Mouse (Mus musculus): ENCODE measurements at regions not wholly inside any gene's neighbourhood (a gene's known extent, or its start where the extent isn't known, plus 50 kb on each side); places are given as distances from the start of the nearest gene placed in this dataset.

DNA sequence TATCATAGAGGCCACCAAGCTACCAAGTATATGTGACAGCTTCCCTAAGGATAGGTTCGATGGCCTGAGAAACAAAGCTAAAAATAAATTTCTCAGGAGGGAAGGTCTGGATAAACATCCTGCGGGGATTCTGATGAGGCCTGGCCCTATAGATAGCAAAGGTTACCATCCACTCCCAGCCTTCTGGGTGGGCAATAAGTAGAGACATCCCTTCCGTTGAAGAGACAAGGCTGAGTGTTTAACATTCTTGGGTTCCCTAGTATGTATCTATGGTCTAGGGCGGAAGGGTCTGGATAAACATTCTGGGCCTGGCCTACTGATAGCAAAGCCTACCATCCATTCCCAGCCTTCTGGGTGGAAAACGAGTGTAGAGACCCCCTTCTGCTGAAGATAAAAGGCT lies 180.5 kb upstream of the Dlk1 start:
- DNase-seq: no peak

DNA sequence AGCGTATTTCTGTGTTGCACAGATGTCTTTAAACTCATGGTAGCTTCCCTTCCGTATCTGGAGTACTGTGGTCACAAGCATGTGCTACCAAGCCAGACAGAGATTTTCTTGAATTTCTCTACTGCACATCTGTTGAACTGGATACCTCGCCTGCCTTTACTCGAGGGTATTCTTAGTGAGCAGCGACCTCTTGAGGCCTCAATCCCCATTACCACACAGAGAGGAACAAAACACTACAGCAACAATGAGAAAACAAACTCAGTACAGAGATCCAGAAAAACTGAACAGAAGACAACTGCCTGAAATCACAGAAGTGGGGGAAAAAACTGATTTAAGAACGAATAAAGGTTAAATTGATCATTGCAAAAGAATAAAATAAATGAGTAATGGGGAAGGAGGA lies 137.8 kb upstream of the Dlk1 start:
- DNase-seq: no peak

DNA sequence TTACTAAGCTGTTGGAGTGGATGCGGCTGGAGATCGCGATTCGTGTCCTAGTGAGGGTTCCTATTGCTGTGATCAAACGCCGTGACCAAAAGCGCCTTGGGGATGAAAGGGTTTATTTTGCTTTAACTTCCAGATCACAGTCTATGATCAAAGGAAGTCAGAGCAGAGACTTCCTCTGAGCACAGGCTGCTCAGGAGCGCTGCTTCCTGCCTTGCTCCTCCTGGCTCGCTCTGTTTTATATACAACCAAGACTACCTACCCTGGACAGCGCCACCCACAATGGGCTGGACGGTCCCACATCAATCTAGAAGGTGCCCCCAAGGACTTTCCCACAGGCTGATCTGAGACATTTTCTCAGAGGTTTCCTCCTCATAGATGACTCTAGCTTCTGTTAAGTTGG lies 126.6 kb upstream of the Dlk1 start:
- DNase-seq: no peak

DNA sequence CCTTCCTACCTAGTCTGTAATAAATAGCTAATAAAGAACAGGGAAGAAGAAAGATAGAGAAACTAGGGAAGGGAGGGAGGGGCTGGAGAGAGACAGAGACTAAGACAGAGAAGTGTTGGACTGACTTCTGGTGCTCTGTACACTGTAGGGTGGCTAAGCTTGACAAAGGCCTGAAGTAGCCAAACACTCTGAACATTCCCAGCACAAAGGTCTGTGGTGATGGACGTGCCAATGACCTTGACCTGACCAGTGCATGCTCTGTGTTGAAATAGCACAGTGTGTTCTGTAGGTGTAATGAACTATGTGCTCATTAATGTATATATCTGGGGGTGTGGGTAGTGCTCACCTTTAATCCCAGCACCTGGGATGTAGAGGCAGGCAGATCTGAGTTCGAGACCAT lies 81.3 kb upstream of the Dlk1 start:
- DNase-seq: no peak

DNA sequence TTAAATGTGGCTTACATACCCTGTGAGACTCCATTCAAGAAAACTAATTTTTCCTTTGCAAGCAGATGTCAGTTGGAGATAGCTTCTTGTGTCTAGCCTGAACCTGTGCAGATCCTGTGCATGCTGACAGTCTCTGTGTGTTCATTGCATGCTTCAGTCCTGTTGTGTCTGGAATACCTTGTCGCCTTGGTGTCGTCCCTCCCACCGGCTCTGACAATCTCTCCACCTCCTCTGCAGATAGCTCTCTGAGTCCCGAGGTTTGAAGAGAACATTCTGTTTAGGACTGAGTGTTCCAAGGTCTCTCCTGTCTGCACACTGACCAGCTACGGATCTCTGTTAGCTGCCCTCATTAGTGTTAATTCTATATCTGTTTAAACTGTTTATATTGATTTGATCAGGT lies 66.8 kb upstream of the Dlk1 start:
- no peak for DNase-seq

DNA sequence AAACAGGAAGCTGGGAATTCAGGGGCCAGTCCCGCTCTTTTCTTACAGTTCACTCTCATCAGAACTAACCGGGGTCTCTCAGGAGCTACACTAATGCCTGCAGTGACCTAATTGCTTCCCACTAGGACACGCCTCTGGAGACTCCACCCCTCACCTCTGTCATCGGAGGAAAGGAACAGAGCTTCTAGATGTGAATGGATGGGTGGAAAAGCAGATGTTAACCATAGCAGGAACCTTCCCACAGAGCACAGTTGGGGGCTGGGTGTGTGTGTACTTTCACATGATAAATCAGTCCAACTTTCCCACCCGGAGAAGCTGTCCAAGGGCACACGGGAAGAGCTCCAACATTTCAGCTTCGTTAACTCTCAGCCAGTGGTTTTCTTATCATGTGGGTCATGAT lies 63.8 kb upstream of the Dlk1 start:
- DNase-seq: no peak

DNA sequence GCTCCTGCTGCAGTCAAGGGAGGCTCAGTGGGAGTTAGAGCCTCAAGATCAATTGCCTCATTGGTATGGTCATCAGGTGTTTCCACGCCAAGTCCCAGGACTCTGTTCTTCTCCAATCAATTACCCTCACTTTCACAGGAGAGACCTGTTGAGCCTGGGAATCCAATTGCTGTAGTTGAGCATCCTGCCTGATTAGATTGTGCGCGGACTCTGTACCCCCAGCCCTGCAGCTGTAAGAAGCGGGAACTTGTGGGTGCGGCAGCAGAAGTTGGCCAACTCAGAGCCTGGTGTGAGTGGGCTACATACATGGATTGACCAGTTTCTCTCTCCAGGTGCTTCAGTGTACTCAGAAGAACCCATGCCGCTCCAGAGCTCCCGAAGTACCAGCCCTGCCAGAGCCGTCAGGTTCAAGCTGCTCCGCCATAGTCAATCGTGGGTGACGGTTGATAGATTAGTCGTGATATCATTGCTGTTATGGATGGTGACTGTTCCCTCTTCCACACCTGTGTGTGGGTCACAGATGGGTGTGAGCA lies 62.2 kb upstream of the Dlk1 start:
- DNase-seq: no peak

DNA sequence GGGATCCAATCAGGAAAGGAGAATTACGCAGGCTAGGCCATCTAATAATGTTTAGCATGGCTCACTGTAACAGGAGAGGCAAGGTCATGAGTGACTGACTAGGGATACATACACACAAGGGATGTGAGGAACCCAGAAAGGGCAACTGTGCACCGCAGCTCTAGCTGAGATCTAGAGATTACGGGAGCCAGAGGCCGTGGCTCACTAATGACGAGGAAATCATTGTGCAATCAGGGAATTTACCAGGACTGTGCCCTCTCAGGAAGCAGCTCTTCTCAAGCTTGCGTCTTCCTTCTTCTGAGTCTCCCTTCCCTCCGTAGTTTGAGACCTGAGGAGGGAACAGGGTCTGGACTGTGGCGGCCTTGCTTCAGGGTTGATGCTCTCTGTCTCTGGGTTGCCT lies 61.6 kb upstream of the Dlk1 start:
- no peak for DNase-seq

DNA sequence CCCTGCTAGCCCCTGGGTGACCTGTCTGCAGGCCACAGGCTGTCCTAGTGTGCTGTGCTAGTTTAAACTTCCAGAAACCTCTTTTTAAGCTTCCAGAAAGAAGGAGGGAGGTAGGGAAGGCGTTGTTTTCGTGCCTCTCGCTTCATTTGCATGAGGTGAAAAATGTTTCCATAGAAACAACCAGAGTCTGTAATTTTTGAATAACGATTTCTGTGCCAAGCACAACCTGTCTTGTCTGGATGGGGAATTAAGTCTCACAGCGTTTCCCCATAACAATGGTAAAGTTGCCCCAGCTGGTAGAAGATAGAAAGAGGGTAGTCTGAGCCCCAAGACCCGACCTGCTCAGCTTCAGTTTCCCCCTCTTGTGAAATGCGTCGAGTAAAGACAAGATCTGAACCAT lies 59.3 kb upstream of the Dlk1 start:
- no peak for DNase-seq

DNA sequence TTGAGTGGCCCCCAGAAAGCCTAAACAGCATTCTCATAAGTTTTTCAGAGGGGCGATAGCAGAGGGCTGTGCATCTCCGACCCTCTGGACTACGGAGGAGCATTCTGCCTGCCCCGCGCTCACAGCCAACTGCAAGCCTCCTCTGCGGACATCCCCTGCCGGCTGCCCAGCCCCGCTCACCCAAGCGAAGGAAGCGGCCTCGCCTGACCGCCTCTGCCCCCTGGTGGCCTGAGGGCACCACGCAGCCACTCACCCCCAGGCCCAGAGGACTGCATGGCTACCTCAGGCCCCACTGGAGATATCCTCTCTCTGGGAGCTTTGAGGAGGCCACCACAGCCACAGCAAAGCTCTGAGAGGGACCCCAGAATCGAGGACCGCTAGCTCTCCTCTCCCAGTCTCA lies 58.8 kb upstream of the Dlk1 start:
- peak; percentile 77 for DNase-seq

DNA sequence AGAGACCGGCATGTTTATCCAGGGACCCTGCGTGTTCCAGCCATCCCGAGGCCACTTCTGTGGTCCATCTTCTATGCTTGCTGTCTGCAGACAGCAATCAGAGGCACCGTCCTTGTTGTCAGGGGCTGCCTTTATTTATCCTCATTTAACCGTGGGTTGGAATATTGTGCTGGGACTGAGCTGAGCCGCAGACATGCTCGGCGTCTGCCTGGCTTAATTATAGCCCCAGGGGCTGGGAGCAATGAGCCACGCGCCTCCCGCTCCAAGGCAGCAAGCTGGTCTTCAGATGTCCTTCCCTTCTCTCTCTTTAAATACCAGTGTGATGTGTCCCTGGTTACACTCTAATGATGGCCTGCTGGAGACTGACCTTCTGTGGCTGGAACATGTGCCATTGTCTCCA lies 58.2 kb upstream of the Dlk1 start:
- DNase-seq: no peak

DNA sequence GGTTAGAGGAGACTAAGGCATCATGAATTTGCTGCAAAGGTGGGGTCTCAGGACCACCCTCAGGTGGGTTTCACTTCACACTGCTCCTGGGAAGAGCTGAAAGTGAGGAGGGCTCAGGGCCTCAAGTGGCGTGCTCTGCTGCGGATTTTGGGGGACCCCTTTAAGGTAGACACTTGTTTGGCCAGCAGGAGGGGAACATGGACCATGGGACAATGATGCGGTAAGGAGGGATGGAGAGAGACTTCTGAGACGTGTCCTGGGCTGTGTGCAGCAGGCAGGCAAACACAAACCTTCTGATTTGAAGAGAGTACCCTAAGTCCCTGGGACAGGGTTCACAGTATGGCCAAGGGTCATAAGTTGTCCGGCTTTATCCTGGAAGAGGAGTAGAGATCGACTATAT lies 56.0 kb upstream of the Dlk1 start:
- no peak for DNase-seq

DNA sequence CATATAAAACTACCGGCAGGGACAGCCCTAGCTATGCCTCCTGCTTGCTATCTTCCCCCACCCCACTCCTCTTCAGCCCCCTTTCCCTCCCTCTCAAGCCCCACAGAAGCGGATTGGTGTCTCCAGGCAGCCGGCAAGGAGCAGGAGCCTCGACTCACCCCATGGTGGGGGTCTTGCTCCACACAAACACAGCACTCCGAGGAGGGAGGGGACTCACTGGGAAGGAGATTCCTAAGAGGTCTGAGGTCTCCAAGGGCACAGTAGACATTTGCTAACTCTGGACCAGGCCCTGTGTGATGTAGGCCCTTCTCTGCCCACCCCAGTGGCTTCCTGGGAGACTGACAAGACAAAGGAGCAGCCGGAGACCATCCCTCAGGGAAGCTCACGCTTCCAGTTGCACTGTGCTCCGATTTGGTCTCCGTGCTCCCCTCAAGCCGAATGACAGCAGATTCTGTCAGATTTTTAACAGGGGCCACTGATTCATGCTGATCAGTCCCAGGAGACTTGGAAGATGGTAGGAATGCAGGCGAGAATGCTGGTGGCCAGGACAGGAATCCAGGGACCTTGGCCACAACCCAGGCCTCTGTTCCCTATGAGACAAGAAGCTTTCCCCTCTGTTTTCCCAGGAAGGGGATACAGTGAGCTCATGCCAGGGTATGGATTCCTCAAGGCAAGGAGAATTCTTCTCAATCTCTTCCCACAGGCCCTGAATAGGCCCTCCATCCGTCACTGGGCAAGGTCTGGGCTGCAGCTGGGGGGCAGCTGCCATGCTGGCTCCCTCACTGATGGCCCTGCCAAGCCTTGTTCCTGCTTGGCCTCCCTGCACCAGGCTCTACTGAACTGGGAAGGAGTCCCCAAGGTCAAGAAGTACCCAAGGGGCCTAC lies 55.2 kb upstream of the Dlk1 start:
- DNase-seq: no peak

DNA sequence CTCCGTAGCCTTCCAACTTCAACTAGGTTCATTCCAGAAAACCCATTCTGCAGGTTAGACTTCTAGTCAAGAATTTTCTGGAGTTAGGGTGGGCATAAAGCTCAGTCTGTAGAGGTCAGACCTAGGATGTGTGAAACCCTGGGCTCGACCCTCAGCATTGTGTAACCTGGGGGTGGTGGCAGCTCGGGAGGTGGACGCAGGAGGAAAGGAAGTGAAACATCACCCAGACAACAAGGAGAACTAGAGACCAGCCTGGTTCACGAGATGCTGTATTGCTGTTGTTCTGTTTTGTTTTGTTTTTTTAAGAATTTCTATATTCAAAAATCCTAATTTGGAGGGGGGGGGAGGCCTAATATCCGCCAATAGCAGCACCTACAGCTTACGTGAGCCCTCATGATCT lies 54.1 kb upstream of the Dlk1 start:
- DNase-seq: no peak

DNA sequence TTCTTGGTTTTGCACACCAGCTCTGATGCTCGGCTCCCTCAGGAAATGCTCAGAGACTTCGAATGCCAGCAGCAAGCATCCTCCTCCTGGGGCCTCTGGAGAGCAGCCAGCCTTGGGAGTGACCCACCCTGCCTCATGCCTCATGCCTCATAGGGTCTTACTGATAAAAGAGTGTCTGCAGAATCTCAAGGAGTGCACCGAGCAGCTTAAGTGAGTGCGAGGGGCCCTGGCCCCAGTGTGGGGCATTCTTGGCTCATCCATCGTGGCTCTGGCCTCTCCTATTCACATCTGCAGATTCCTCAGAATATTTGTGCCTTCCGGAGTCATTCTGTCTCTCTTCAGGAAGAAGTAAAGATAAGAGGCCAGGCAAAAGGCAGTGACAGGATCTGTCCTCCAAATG lies 53.7 kb upstream of the Dlk1 start:
- DNase-seq: no peak

DNA sequence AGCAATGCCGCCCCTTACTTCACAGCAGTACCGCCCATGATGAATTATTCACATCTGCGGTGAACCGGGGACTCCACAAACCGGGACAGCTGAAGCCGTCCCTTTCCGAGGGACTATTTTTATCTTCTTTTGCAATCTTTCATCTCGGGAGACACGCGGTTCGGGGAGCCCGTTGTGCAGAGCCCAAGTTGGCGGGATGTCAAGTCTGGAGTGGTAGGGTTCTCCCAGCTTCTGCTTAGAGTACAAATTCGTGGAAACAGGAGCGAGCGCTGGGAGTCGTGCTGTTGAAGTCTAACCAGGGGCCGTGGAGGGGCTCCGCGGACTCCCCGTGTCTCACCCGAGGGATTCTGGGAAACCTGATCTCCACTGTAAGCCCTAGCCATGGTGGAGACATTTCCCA lies 53.0 kb upstream of the Dlk1 start:
- peak; percentile 80 for DNase-seq

DNA sequence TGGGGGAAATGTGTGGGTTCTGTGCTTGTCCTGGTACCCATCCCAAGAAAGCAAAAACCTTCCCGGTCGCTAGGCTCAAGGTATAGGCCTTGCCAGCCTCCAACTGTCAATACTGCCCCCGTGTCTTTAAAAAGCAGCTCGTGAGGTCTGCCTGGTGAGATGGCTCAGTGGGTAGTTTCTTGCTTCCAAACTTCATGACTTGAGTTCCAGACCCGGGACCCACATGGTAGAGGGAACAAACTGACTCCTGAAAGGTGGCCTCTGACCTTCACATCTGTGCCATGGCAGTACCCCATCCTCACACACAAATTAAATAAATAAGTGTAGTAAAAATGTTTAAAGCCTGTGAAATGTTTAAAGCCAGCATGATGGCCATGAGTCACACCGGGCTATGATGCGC lies 52.6 kb upstream of the Dlk1 start:
- DNase-seq: no peak

DNA sequence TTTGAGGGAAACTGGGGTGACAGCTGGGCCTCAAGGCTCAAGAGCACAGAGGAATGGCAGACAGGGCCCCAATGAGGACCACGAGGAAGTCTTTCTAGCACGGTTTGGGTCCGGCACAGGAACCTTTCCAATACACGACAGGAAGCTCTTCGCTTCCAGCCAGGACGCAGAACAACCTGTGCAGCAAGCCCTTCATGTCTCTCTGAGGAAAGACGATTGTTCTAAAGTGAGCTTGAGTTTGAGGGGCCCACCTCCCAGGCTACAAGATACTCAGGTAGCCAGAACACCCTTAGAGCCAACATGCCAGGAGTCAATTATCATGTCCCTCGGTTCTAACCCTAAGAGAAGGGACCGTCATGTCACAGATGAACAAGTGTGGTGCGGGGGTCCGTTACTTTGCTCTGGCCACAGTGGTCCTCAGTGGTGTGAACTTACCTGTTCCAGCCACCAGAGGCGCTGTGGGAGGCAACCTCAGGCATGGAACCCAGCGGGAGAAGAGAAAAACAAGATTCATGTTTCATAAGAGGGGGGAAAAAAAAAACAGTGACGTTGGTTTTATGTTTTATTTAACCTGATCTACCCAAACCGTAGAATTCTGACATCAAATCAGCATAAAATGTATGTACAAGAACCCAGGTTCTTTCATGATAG lies 51.6 kb upstream of the Dlk1 start:
- DNase-seq: peak; percentile 61

DNA sequence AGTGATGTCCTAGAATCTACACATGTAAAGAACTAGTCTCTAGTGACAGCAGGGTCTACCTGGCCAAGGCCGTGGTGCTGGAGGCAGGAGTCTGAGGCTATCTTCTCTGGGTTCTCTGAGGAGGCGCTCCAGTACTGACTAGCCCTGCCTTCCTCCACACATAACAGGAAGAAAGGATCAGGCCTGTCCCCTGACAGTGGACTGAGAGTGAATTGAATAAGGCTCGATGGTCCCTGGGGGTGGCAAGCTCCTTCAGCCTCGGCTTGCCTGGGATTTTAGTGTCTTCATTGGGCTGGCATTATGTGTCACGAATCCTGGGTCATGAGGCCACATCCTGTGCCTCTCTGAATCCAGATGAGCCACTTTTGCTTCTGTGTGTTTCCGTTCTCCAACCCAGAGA lies 50.9 kb upstream of the Dlk1 start:
- no peak for DNase-seq

DNA sequence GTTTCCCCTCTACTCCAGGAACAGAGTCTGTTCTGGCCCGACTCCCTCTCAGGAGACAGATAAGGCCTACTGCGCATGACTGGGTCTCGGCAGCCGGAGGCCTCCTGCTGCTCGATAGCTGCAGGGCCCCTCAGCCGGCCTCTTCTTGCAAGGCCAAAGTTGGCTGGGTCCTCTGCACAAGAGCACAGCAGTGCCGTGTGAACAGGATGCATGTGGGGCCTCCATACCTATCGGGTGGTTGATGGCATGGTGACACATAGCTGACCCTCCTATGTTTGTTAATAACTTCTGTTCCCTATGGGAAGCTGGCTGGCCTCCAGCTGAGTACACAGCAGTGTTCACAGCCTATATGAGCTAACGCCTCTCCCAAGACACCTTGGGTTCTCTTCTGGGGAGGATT lies 50.4 kb upstream of the Dlk1 start:
- DNase-seq: no peak
